Mouse (Mus musculus) gastrocnemius, adult 18-20 months (tissue): ENCODE measurements around the gene Kcnk4. TPM values are rescaled to one million over a fixed set of nuclear protein-coding genes. Genes with fewer than 3 reads are reported as not detected.

Source experiments
- DNase-seq: peaks from one replicate; pipeline ENCODE4 v3.0.0; 2021; ENCODE audit warnings: low spot score
- long read RNA-seq, 2 experiments: library from polyadenylated mRNA; stranded (forward); transcript quantifications; one replicate each; pipeline ENCODE4 v2.0.0; 2021
- total RNA-seq, 2 experiments: library from RNA; stranded (reverse); gene quantifications; 2 replicates each; pipeline ENCODE4 v1.2.3; 2021

Kcnk4 gene
- not detected for total RNA-seq
- long read RNA-seq, experiment 1, result 0 reads
- long read RNA-seq, experiment 2, result 0 reads

GRCm38 (mm10) chr19:6934195-6934977 is at the start of gene Kcnk4:
Gene Kcnk4 (minus strand): TSS chr19:6934515.
- no peak for DNase-seq

GRCm38 (mm10) chr19:6983621-6984020 is 49.3 kb upstream of the Kcnk4 start:
- no peak for DNase-seq

GRCm38 (mm10) chr19:6981465-6981864 is 47.1 kb upstream of the Kcnk4 start:
- DNase-seq, result no peak

- peak; percentile 99 for DNase-seq
Observed at GRCm38 (mm10) chr19:6980381-6981093, 46.2 kb upstream of the Kcnk4 start, which contains the start of gene Fkbp2. Gene Fkbp2 (minus strand): TSS chr19:6980501.

GRCm38 (mm10) chr19:6979486-6980380 is 45.4 kb upstream of the Kcnk4 start:
- peak; percentile 100 for DNase-seq

GRCm38 (mm10) chr19:6979001-6979479 is 44.7 kb upstream of the Kcnk4 start:
- DNase-seq, result no peak

GRCm38 (mm10) chr19:6978639-6978974 is 44.3 kb upstream of the Kcnk4 start:
- DNase-seq, result no peak

- no peak for DNase-seq
Observed at GRCm38 (mm10) chr19:6977759-6978638, 43.7 kb upstream of the Kcnk4 start.

GRCm38 (mm10) chr19:6975537-6976521 is 41.5 kb upstream of the Kcnk4 start, which contains the start of gene Plcb3:
Gene Plcb3 (minus strand): TSS chr19:6976470.
- peak; percentile 89 for DNase-seq

- DNase-seq, result peak; percentile 80
Observed at GRCm38 (mm10) chr19:6974211-6975205, 40.2 kb upstream of the Kcnk4 start, which contains the start of gene Ppp1r14b. Gene Ppp1r14b (plus strand): TSS chr19:6974968.

GRCm38 (mm10) chr19:6973581-6974190 is 39.4 kb upstream of the Kcnk4 start:
- no peak for DNase-seq

- DNase-seq, result no peak
Observed at GRCm38 (mm10) chr19:6972247-6972917, 38.1 kb upstream of the Kcnk4 start.

- DNase-seq, result no peak
Observed at GRCm38 (mm10) chr19:6971644-6972043, 37.3 kb upstream of the Kcnk4 start.

GRCm38 (mm10) chr19:6970460-6971085 is 36.3 kb upstream of the Kcnk4 start:
- no peak for DNase-seq

GRCm38 (mm10) chr19:6969665-6970381 is 35.5 kb upstream of the Kcnk4 start:
- peak; percentile 75 for DNase-seq

- no peak for DNase-seq
Observed at GRCm38 (mm10) chr19:6969291-6969664, 35.0 kb upstream of the Kcnk4 start.
